Mouse (Mus musculus): Measurements from ENCODE around the gene A730071L15Rik.

DNA sequence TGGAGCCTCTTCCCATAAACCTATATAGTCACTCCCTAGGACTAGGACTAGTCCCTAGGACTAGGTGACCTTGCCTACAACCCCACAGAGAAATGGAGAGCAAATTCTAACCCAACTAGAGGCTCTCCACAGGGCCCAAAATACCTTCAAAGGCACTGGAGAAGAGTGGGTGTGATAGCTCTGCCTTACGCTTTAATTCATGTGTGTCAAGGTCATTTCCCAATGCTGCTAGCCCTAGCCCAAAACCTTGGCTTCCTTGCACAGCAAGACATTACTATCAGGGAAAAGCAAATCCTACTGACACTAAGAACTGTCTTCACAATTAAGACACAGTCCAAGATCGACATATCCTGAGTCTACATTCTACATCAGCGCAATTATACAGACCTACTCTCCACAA lies 36.8 kb upstream of the A730071L15Rik start:
- TF ChIP-seq CTCF (IDR thresholded peaks at IDR 0.05; ENCODE audit: low read depth, low read length): no peak
- TF ChIP-seq GATA1 (IDR thresholded peaks at IDR 0.05; ENCODE audit: borderline replicate concordance, low read length): no peak
- TF ChIP-seq TAL1 (conservative IDR thresholded peaks at IDR 0.05; ENCODE audit: low read depth, low read length): no peak
